Mouse (Mus musculus) liver, embryonic 14.5 days (tissue): ENCODE measurements at regions not wholly inside any gene's neighbourhood (a gene's known extent, or its start where the extent isn't known, plus 50 kb on each side); places are given as distances from the start of the nearest gene placed in this dataset.

Experiments
- ATAC-seq: fragments of 200-750 bp; cut with Nextera tagmentation; 2 replicates; pipeline ENCODE4 v1.8.0; 2017; ENCODE audit warnings: moderate number of reproducible peaks, mild to moderate bottlenecking, moderate library complexity; ENCODE audit not compliant: insufficient read depth
- DNase-seq, 3 experiments: peaks; one replicate each; pipeline ENCODE4 v3.0.0-alpha.2; 2012 to 2013; ENCODE audit warnings: low read depth in 3 of 3, low spot score in 3 of 3
- H3K27ac ChIP-seq: fragments of 300-500 bp; sonication (generic); 2 replicates; pipeline ENCODE4 v1.5.1; 2014; ENCODE audit warnings: moderate library complexity, mild to moderate bottlenecking, control low read depth, inconsistent platforms
- H3K27me3 ChIP-seq: fragments of 300-500 bp; sonication (generic); 2 replicates; pipeline ENCODE4 v1.6.1; 2014; ENCODE audit warnings: mild to moderate bottlenecking, low read length, moderate library complexity; ENCODE audit not compliant: control insufficient read depth, insufficient read depth
- H3K36me3 ChIP-seq: fragments of 300-500 bp; sonication (generic); replicated peaks from 2 replicates; pipeline ENCODE4 v1.6.1; 2014; ENCODE audit warnings: low read depth; ENCODE audit not compliant: control insufficient read depth, insufficient read depth
- H3K4me1 ChIP-seq, 2 experiments: fragments of 200-500 bp in 1 of 2; fragments of 300-500 bp in 1 of 2; sonication (generic) in 1 of 2; replicated peaks; 2 replicates each; pipeline ENCODE4 v1.6.1; 2012 to 2014; ENCODE audit warnings: antibody characterized with exemption in 1 of 2, inconsistent platforms in 1 of 2, low read length in 1 of 2; ENCODE audit not compliant: control insufficient read depth in 2 of 2, insufficient read depth in 2 of 2
- H3K4me2 ChIP-seq: fragments of 300-500 bp; sonication (generic); 2 replicates; pipeline ENCODE4 v1.6.1; 2014; ENCODE audit warnings: low read depth, mild to moderate bottlenecking, control low read depth, moderate library complexity
- H3K4me3 ChIP-seq, 2 experiments: fragments of 200-500 bp in 1 of 2; fragments of 300-500 bp in 1 of 2; sonication (generic) in 1 of 2; 2 replicates each; pipeline ENCODE4 v1.5.1; 2012 to 2014; ENCODE audit warnings: low read depth in 2 of 2, low read length in 2 of 2, mild to moderate bottlenecking in 2 of 2, control low read depth in 1 of 2, inconsistent platforms in 1 of 2, moderate library complexity in 1 of 2; ENCODE audit not compliant: insufficient read depth in 1 of 2
- H3K9ac ChIP-seq: fragments of 300-500 bp; sonication (generic); replicated peaks from 2 replicates; pipeline ENCODE4 v1.6.1; 2014; ENCODE audit warnings: mild to moderate bottlenecking, control low read depth, moderate library complexity
- H3K9me3 ChIP-seq: fragments of 300-500 bp; sonication (generic); 2 replicates; pipeline ENCODE4 v1.6.1; 2016; ENCODE audit warnings: low read length, mixed read lengths; ENCODE audit not compliant: control insufficient read depth
- CTCF ChIP-seq: IDR thresholded peaks from 2 replicates; pipeline ENCODE4 v1.5.1; 2016; ENCODE audit warnings: antibody characterized with exemption, low read depth, control low read depth
- EP300 ChIP-seq: IDR thresholded peaks from 2 replicates; pipeline ENCODE4 v1.6.1; 2016; ENCODE audit warnings: antibody characterized with exemption, low read depth
- WGBS: fragments of 180-500 bp; shearing (Covaris S2); extraction: QIAGEN DNeasy Blood & Tissue Kit; methylation state at CpG from one replicate; pipeline ENCODE4 v1.1.7; 2014; ENCODE audit not compliant: insufficient replicate concordance; 5-methylcytosine and 5-hydroxymethylcytosine counted together

DNA sequence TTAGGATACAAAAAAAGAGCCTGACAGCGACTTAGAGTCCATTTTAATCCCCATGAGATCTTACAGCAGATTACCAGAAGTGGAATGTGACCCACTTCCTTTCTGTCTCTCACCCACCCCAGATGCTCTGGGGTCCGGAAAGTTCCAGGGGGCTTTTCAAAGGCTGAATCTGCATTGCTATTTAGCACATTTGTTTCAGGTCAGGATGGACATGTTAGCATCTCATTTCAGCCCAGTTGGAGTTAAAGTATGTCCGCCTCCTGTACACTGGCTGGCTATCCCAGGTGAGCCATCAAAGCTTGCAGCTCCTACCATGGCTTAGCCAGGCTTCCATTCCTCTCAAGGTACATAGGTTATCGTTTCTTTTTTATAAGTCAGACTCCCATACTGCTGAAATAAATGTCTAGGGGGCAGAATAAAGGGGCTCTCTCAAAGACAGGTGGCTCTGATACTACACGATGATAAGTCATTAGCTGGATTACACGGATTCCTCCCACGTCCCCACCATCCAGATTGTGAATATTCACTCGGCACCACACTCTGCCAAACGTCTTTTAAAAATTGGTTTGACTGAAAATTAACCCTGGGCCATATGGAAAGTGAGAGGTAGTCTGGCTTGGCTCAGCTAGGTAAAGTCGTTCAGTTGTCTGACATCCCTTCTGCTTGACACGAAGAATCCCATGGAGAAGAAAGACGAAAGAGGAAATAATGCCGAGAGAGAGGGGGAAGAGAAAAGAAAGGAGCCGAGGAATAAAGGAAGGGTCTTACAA, 573.7 kb downstream of the Ebf1 start:
- 53% methylated on average over 14 of the region's 14 CpGs for WGBS
- H3K36me3 ChIP-seq: no peaks in the 10 kb centered on the region
- H3K27me3 ChIP-seq: no peaks in the 10 kb centered on the region
- no peaks in the 10 kb centered on the region for H3K4me1 ChIP-seq
- H3K27ac ChIP-seq: no peak overlapping the region
- H3K9me3 ChIP-seq: no peaks in the 10 kb centered on the region
- TF ChIP-seq EP300 (no peak), CTCF (no peak)
- no peak overlapping the region for H3K9ac ChIP-seq
- no peak for ATAC-seq
- H3K4me2 ChIP-seq: no peak overlapping the region
- no peak overlapping the region for H3K4me3 ChIP-seq
- no peak for DNase-seq

DNA sequence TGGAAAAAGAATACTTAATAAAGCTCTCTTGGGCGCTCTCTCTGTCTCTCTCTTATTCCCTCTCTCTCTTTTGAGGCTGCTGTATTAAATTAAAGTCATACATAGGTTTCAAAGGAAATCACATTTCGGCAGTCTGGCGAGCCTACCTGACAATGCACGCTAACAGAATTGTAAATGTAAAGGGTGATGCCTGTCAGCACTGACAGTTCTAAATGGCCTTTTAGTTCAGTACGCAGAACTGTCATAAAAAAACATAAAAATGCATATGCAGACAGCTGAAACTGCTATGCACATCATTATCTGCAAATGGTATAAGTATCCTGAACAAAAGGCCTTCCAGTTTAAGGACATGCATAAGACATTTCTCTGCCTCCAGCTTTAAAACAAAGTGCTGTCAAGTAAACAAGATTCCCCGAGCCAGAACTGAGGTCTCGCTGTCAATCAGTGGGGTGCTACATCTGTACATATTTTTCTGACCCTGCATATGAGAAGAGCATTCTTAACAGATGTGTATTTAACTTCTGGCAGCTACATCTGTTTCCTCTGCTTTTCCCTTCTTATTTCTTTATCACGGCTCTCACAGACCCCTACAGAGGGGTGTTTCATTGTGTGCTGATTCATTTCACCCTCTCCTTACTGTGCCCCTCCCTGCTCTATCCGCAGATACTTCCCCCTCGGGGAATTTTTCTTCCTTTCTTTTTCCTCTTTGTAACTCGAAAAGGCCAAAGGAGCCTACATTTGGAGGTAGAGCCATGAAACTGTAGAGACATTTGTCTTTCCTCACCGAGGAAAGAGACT, 574.5 kb downstream of the Ebf1 start:
- H3K4me2 ChIP-seq: no peak overlapping the region
- 46% methylated on average over 12 of the region's 12 CpGs for WGBS
- no peak overlapping the region for H3K9ac ChIP-seq
- H3K27me3 ChIP-seq: no peaks in the 10 kb centered on the region
- H3K4me3 ChIP-seq: no peak overlapping the region
- DNase-seq: no peak
- no peaks in the 10 kb centered on the region for H3K9me3 ChIP-seq
- no peaks in the 10 kb centered on the region for H3K4me1 ChIP-seq
- H3K36me3 ChIP-seq: no peaks in the 10 kb centered on the region
- no peak for ATAC-seq
- TF ChIP-seq EP300 (no peak), CTCF (no peak)
- H3K27ac ChIP-seq: no peak overlapping the region

DNA sequence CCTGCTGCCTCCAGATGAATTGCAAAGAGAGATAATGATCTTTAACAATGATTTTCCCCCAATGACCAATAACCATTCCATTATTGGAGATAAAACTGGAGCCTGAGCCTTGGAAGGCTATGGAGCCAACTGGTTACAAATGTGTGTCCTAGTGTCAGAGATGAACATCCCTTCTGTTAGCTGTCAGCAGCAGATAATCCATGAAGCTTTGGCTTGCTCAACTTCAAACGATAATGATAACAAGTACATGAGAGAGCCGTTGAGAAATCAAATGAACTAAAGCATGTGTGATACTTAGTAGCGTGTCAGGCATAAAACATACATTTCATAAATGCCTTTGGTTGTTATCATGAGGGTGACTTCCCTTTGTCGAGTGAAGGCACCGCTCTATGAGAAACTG, 576.2 kb downstream of the Ebf1 start:
- H3K4me1 ChIP-seq: no peaks in the 10 kb centered on the region
- TF ChIP-seq EP300: no peak
- TF ChIP-seq CTCF: no peak
- 62% methylated on average over 5 of the region's 5 CpGs for WGBS
- H3K36me3 ChIP-seq: no peaks in the 10 kb centered on the region
- H3K9me3 ChIP-seq: no peaks in the 10 kb centered on the region
- no peak overlapping the region for H3K4me3 ChIP-seq
- ATAC-seq (no peak), DNase-seq (no peak)
- no peaks in the 10 kb centered on the region for H3K27me3 ChIP-seq
- H3K27ac ChIP-seq: no peak overlapping the region
- H3K4me2 ChIP-seq: no peak overlapping the region
- H3K9ac ChIP-seq: no peak overlapping the region

DNA sequence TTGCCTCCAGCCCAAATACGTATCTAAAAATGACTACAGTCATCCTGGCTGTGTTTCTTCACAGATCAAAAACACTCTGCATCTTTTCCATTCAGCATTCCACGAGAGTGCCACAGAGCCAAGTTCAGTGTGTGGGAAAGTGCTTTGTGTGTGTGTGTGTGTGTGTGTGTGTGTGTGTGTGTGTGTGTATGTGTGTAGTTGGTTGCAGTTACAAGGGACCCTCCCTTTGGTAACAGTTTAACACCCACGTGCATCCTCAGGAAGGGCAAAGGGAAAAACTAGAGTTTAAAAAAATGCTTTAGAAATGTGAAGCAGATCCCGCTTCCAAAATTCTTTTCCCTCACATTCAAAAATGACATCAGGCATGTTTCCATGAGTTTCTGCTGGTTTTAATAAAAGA, 582.4 kb downstream of the Ebf1 start:
- TF ChIP-seq CTCF (no peak), EP300 (no peak)
- H3K9me3 ChIP-seq: no peaks in the 10 kb centered on the region
- H3K4me3 ChIP-seq: no peak overlapping the region
- H3K4me1 ChIP-seq: peaks cover 0 to 3% of the 10 kb centered on the region in 2 experiments; a peak in 1 of 4 replicates
- ATAC-seq (no peak), DNase-seq (no peak)
- H3K27ac ChIP-seq: no peak overlapping the region
- WGBS: 69% methylated on average over 4 of the region's 4 CpGs
- no peaks in the 10 kb centered on the region for H3K27me3 ChIP-seq
- no peak overlapping the region for H3K4me2 ChIP-seq
- no peak overlapping the region for H3K9ac ChIP-seq
- H3K36me3 ChIP-seq: no peaks in the 10 kb centered on the region

DNA sequence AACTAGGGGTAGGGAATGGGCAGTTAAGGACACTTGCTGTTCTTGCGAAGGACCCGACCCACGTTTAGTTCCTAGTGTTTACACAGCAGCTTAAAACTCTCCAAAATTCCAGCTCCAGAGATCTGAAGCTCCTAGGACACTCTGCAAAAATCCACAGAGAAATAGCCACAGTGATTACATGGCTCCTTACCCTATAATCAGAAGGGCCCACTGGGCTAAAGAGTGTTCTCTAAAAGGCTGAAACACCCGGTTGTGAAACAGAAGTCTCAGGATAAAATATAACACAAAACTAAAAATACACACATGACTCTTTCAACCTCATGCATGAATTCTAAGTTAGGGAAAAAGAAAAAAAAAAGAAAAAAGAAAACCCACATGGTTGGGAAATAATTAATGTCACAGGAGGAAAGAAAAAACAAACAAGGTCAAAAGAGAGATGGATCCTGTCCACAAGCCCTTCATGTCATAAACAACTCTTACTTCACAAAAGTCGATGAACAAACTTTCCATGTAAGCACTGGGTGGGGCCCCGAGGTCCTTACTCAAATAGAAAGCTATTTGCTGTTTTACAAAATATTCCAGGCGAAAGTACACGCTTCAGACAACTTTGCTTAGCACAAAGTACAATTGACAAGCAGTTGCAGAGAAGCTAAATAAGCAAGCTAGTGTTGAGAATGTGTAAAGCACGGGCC, 583.7 kb downstream of the Ebf1 start:
- TF ChIP-seq EP300: no peak
- TF ChIP-seq CTCF: no peak
- Histone ChIP-seq H3K27me3 (no peaks in the 10 kb centered on the region), H3K36me3 (no peaks in the 10 kb centered on the region), H3K4me2 (no peak overlapping the region), H3K27ac (no peak overlapping the region), H3K9me3 (no peaks in the 10 kb centered on the region), H3K4me3 (no peak overlapping the region), H3K4me1 (peaks cover 0 to 3% of the 10 kb centered on the region in 2 experiments; a peak in 1 of 4 replicates), H3K9ac (no peak overlapping the region)
- WGBS: 48% methylated on average over 9 of the region's 9 CpGs
- ATAC-seq (peak; percentile 26; the same call in 1 of the 2 replicates), DNase-seq (peak; percentile 3 to 13 (median 11))
